Mouse (Mus musculus): ENCODE data around the gene Cacng4. TPM values are rescaled to one million over a fixed set of nuclear protein-coding genes. Genes with fewer than 3 reads are reported as not detected.

The Cacng4 gene
- polyA plus RNA-seq, 1 experiment = not detected

DNA sequence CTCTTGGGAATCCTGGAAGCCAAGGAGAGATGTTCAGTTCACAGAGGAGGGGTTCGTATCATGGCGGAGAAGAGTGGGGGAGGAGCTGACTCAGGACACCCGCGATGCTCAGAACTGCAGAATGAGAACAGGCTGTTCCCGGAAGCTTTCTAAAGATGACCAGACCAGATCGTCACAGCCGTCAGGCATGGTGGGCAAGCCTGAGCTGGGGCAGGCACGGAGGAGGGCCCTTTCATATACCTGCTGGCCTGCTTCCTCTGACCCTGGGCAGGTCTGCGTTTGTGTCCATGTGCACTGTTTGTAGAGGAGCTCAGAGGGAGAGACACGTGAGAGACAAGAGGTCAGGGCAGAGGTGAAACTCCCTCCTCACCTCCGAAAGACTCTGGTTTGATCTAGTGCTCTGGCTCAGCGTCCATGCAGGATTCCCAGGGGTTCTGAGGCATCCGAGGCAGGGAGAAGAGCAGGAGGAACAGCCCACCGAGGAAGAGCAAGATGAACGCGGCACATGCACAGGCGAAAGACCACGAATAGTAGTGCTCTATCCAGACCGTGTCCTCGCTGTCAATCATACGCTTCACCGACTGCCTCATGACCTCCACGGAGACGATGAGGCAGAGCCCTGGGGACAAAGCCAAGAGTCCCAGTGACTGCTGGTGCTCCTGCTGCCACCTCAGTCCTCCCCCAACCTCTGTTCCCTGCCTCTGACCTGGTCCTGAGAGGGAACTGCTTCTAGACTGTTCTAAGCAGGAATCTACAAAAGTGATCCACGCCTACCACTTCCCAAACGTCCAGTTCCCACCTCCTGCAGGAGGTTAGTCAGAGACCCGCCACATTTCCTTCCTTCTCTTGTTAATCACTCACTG lies 90.9 kb downstream of the Cacng4 start:
- 59% methylated on average over 27 of the region's 27 CpGs for whole genome bisulfite sequencing
- Histone ChIP-seq H3K4me1 (ENCODE audit: control insufficient read depth, insufficient read depth, low read length) (no peaks in the 10 kb centered on the region), H3K27ac (ENCODE audit: control insufficient read depth, insufficient read depth, low read depth, low read length, poor library complexity) (no peak overlapping the region), H3K4me3 (replicated peaks; ENCODE audit: control insufficient read depth, low read depth, low read length) (no peak overlapping the region)
- TF ChIP-seq POLR2A (IDR thresholded peaks at IDR 0.05; ENCODE audit: borderline replicate concordance, control insufficient read depth, low read depth, low read length) (no peak), CTCF (IDR thresholded peaks at IDR 0.05; ENCODE audit: control insufficient read depth, insufficient read depth, low read length) (no peak)

- Histone ChIP-seq H3K4me1 (ENCODE audit: control insufficient read depth, insufficient read depth, low read length) (no peaks in the 10 kb centered on the region), H3K4me3 (replicated peaks; ENCODE audit: control insufficient read depth, low read depth, low read length) (no peak overlapping the region), H3K27ac (ENCODE audit: control insufficient read depth, insufficient read depth, low read depth, low read length, poor library complexity) (no peak overlapping the region)
- 57% methylated on average over 4 of the region's 4 CpGs for WGBS
- TF ChIP-seq CTCF (IDR thresholded peaks at IDR 0.05; ENCODE audit: control insufficient read depth, insufficient read depth, low read length) = no peak
- no peak for TF ChIP-seq POLR2A (IDR thresholded peaks at IDR 0.05; ENCODE audit: borderline replicate concordance, control insufficient read depth, low read depth, low read length)
Measured at GRCm38 (mm10) chr11:107699967-107700366, 94.4 kb downstream of the Cacng4 start.

DNA sequence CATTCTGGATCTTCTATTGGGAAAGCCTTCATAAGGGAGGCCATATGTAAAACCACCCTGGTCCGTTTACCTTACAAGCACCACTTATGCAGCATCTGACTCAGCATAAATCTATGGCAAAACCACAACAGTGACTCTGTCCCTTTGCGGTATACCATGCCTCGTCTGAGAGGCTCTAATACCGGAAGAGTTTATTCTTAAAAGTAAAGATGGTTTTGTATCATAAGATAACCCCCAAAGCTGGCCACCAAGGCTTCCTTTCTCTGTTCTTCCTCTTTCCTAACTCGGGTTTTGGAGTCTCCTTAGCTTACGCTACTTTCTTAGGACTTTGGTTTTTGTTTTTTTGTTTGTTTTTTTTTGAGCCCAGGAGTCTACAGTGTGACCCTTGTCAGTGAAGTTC lies 101.0 kb downstream of the Cacng4 start:
- H3K4me1 ChIP-seq (ENCODE audit: control insufficient read depth, insufficient read depth, low read length) = no peaks in the 10 kb centered on the region
- WGBS = under 1% methylated on average over 6 of the region's 6 CpGs
- no peak overlapping the region for H3K27ac ChIP-seq (ENCODE audit: control insufficient read depth, insufficient read depth, low read depth, low read length, poor library complexity)
- TF ChIP-seq POLR2A (IDR thresholded peaks at IDR 0.05; ENCODE audit: borderline replicate concordance, control insufficient read depth, low read depth, low read length) (no peak), CTCF (IDR thresholded peaks at IDR 0.05; ENCODE audit: control insufficient read depth, insufficient read depth, low read length) (no peak)
- no peak overlapping the region for H3K4me3 ChIP-seq (replicated peaks; ENCODE audit: control insufficient read depth, low read depth, low read length)

DNA sequence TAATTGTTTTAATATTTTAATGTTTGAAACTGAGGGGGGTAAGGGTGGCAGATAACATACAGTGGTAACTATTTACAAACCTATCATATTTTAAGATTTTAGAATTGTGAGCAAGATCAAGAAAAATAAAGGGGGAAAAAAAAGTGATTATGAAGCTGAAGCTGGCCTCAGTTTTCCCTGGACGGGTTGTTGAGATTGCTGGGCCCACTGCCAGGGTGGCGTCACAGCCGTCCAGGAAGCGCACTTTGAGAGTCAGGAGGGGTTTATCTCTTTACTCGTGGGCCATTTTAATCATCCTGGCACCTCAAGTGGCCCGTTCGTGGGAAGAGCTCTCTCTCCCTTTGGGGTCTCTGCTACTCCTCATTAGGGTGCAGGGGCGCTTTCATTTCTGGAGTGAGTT lies 102.8 kb downstream of the Cacng4 start:
- no peaks in the 10 kb centered on the region for H3K4me1 ChIP-seq (ENCODE audit: control insufficient read depth, insufficient read depth, low read length)
- WGBS = 43% methylated on average over 8 of the region's 8 CpGs
- TF ChIP-seq POLR2A (IDR thresholded peaks at IDR 0.05; ENCODE audit: borderline replicate concordance, control insufficient read depth, low read depth, low read length) = no peak
- TF ChIP-seq CTCF (IDR thresholded peaks at IDR 0.05; ENCODE audit: control insufficient read depth, insufficient read depth, low read length) = no peak

GRCm38 (mm10) chr11:107688480-107688879 lies 105.9 kb downstream of the Cacng4 start:
- TF ChIP-seq CTCF (IDR thresholded peaks at IDR 0.05; ENCODE audit: control insufficient read depth, insufficient read depth, low read length) = no peak
- no peak for TF ChIP-seq POLR2A (IDR thresholded peaks at IDR 0.05; ENCODE audit: borderline replicate concordance, control insufficient read depth, low read depth, low read length)
- WGBS = 91% methylated on average over 10 of the region's 10 CpGs
- H3K27ac ChIP-seq (ENCODE audit: control insufficient read depth, insufficient read depth, low read depth, low read length, poor library complexity) = no peak overlapping the region

More for the DNA sequence above, 102.8 kb downstream of the Cacng4 start:
- no peak overlapping the region for H3K27ac ChIP-seq (ENCODE audit: control insufficient read depth, insufficient read depth, low read depth, low read length, poor library complexity)
- no peak overlapping the region for H3K4me3 ChIP-seq (replicated peaks; ENCODE audit: control insufficient read depth, low read depth, low read length)

GRCm38 (mm10) chr11:107686290-107686689 lies 108.1 kb downstream of the Cacng4 start:
- Histone ChIP-seq H3K4me3 (replicated peaks; ENCODE audit: control insufficient read depth, low read depth, low read length) (no peak overlapping the region), H3K27ac (ENCODE audit: control insufficient read depth, insufficient read depth, low read depth, low read length, poor library complexity) (no peak overlapping the region), H3K4me1 (ENCODE audit: control insufficient read depth, insufficient read depth, low read length) (no peaks in the 10 kb centered on the region)
- TF ChIP-seq POLR2A (IDR thresholded peaks at IDR 0.05; ENCODE audit: borderline replicate concordance, control insufficient read depth, low read depth, low read length) = no peak
- TF ChIP-seq CTCF (IDR thresholded peaks at IDR 0.05; ENCODE audit: control insufficient read depth, insufficient read depth, low read length) = no peak
- WGBS = 95% methylated on average over 20 of the region's 20 CpGs

More at GRCm38 (mm10) chr11:107688480-107688879, 105.9 kb downstream of the Cacng4 start:
- Histone ChIP-seq H3K4me1 (ENCODE audit: control insufficient read depth, insufficient read depth, low read length) (no peaks in the 10 kb centered on the region), H3K4me3 (replicated peaks; ENCODE audit: control insufficient read depth, low read depth, low read length) (no peak overlapping the region)

- Histone ChIP-seq H3K27ac (ENCODE audit: control insufficient read depth, insufficient read depth, low read depth, low read length, poor library complexity) (no peak overlapping the region), H3K4me1 (ENCODE audit: control insufficient read depth, insufficient read depth, low read length) (no peaks in the 10 kb centered on the region), H3K4me3 (replicated peaks; ENCODE audit: control insufficient read depth, low read depth, low read length) (no peak overlapping the region)
- TF ChIP-seq CTCF (IDR thresholded peaks at IDR 0.05; ENCODE audit: control insufficient read depth, insufficient read depth, low read length) = no peak
- no peak for TF ChIP-seq POLR2A (IDR thresholded peaks at IDR 0.05; ENCODE audit: borderline replicate concordance, control insufficient read depth, low read depth, low read length)
- 86% methylated on average over 19 of the region's 19 CpGs for WGBS
Measured at GRCm38 (mm10) chr11:107683544-107684465, 110.6 kb downstream of the Cacng4 start.
